Mouse (Mus musculus) frontal cortex, postnatal 10 days (tissue): ENCODE data around the gene Atf7ip2.
A peak's percentile ranks its signal among the peaks of the same experiment; 100 is the strongest.
"Not testable (repeated sequence)": the region's sequence is repeated elsewhere in the genome, so short reads cannot be mapped to it uniquely, and the experiment has no call there.

Experiments
- DNase-seq, 2 experiments: peaks; one replicate each; pipeline ENCODE4 v3.0.0; 2022; ENCODE audit warnings: low spot score in 2 of 2, mixed read lengths in 1 of 2

The Atf7ip2 gene

GRCm38 (mm10) chr16:10192679-10193506 lies at the start of gene Atf7ip2:
Gene Atf7ip2 (plus strand): TSS chr16:10192712.
- peak; percentile 53 to 77 for DNase-seq

- no peak for DNase-seq
Observed at GRCm38 (mm10) chr16:10143166-10143565, 49.3 kb upstream of the Atf7ip2 start.

GRCm38 (mm10) chr16:10147401-10147800 lies 45.1 kb upstream of the Atf7ip2 start:
- DNase-seq = no peak

- DNase-seq = no peak
Observed at GRCm38 (mm10) chr16:10169123-10169905, 23.2 kb upstream of the Atf7ip2 start.

- DNase-seq = no peak
Observed at GRCm38 (mm10) chr16:10170005-10170404, 22.5 kb upstream of the Atf7ip2 start, which contains the start of gene Rpl39l. Gene Rpl39l (plus strand): TSS chr16:10170226.

- no peak for DNase-seq
Observed at GRCm38 (mm10) chr16:10171276-10171675, 21.2 kb upstream of the Atf7ip2 start.

GRCm38 (mm10) chr16:10172179-10172820 lies 20.2 kb upstream of the Atf7ip2 start:
- DNase-seq = no peak

- not testable (repeated sequence) for DNase-seq
Observed at GRCm38 (mm10) chr16:10187461-10187860, 5.1 kb upstream of the Atf7ip2 start.

- no peak for DNase-seq
Observed at GRCm38 (mm10) chr16:10208777-10209176, 16.3 kb downstream of the Atf7ip2 start.

GRCm38 (mm10) chr16:10216366-10216765 lies 23.9 kb downstream of the Atf7ip2 start:
- DNase-seq = not testable (repeated sequence)

- DNase-seq = not testable (repeated sequence)
Observed at GRCm38 (mm10) chr16:10217020-10217419, 24.5 kb downstream of the Atf7ip2 start.

- no peak for DNase-seq
Observed at GRCm38 (mm10) chr16:10227361-10227760, 34.8 kb downstream of the Atf7ip2 start.

GRCm38 (mm10) chr16:10236601-10237000 lies 44.1 kb downstream of the Atf7ip2 start:
- DNase-seq = no peak

GRCm38 (mm10) chr16:10253993-10254392 lies 61.5 kb downstream of the Atf7ip2 start:
- no peak for DNase-seq

- peak in 1 of 2 experiments; percentile 55 for DNase-seq
Observed at GRCm38 (mm10) chr16:10272256-10272655, 79.7 kb downstream of the Atf7ip2 start.

- DNase-seq = no peak
Observed at GRCm38 (mm10) chr16:10274465-10274864, 82.0 kb downstream of the Atf7ip2 start.

- DNase-seq = not testable (repeated sequence)
Observed at GRCm38 (mm10) chr16:10276778-10277177, 84.3 kb downstream of the Atf7ip2 start.

- peak; percentile 52 to 75 for DNase-seq
Observed at GRCm38 (mm10) chr16:10280286-10280951, 87.9 kb downstream of the Atf7ip2 start.

- no peak for DNase-seq
Observed at GRCm38 (mm10) chr16:10281890-10282289, 89.4 kb downstream of the Atf7ip2 start.

GRCm38 (mm10) chr16:10286513-10287268 lies 94.2 kb downstream of the Atf7ip2 start:
- DNase-seq = no peak

- no peak for DNase-seq
Observed at GRCm38 (mm10) chr16:10288115-10288514, 95.6 kb downstream of the Atf7ip2 start.
